Mouse (Mus musculus) testis, adult 2 months (tissue): ENCODE measurements around the gene Tex19.1.

ENCODE experiments used
- CTCF ChIP-seq: fragments of 200-500 bp; IDR thresholded peaks from 2 replicates; pipeline ENCODE4 v1.5.1; 2012; ENCODE audit warnings: low read depth, mild to moderate bottlenecking, inconsistent platforms, low read length, moderate library complexity; ENCODE audit not compliant: control insufficient read depth, insufficient read depth, insufficient replicate concordance
- POLR2A ChIP-seq: fragments of 200-500 bp; IDR thresholded peaks from 2 replicates; pipeline ENCODE4 v1.6.1; 2012; ENCODE audit warnings: low read depth, mild to moderate bottlenecking, inconsistent platforms, low read length, moderate library complexity; ENCODE audit not compliant: control insufficient read depth

- TF ChIP-seq POLR2A (no peak), CTCF (no peak)
Observed at GRCm38 (mm10) chr11:121159971-121160370, 14.0 kb downstream of the Tex19.1 start, which contains the start of gene Uts2r.
